Mouse (Mus musculus): Measurements from ENCODE around the gene Plekhg3. TPM values are rescaled to one million over a fixed set of nuclear protein-coding genes. Genes with fewer than 3 reads are reported as not detected.
A peak's percentile ranks its signal among the peaks of the same experiment; 100 is the strongest.

The Plekhg3 gene
- polyA plus RNA-seq, 1 experiment from 2014 or later: 6.2 TPM

GRCm38 (mm10) chr12:76596292-76597023 is 65.8 kb downstream of the Plekhg3 start:
- Histone ChIP-seq H3K27me3 (0 out of 2 replicates have a peak, but pooled peaks cover 5% of the 10 kb centered on the region), H3K9ac (replicated peaks) (no peak overlapping the region), H3K4me3 (replicated peaks) (no peak overlapping the region), H3K36me3 (no peaks in the 10 kb centered on the region), H3K4me1 (replicated peaks) (peaks cover 6% of the 10 kb centered on the region; the same call in 1 of the 2 replicates), H3K9me3 (no peaks in the 10 kb centered on the region), H3K4me2 (no peak overlapping the region), H3K27ac (no peak overlapping the region)
- ATAC-seq (ENCODE audit: insufficient number of reproducible peaks, insufficient read depth, low FRiP score, low TSS enrichment, low read depth): no peak; the same call in 1 of the 2 replicates
- 55% methylated on average over 15 of the region's 15 CpGs for WGBS

- Histone ChIP-seq H3K27ac (no peak overlapping the region), H3K9me3 (no peaks in the 10 kb centered on the region), H3K4me3 (replicated peaks) (no peak overlapping the region), H3K4me2 (no peak overlapping the region), H3K27me3 (0 out of 2 replicates have a peak, but pooled peaks cover 5% of the 10 kb centered on the region), H3K9ac (replicated peaks) (no peak overlapping the region), H3K36me3 (no peaks in the 10 kb centered on the region), H3K4me1 (replicated peaks) (peaks cover 6% of the 10 kb centered on the region; the same call in 1 of the 2 replicates)
- no peak for ATAC-seq (ENCODE audit: insufficient number of reproducible peaks, insufficient read depth, low FRiP score, low TSS enrichment, low read depth)
- 76% methylated on average over 15 of the region's 15 CpGs for WGBS
Observed at GRCm38 (mm10) chr12:76597577-76598100, 66.9 kb downstream of the Plekhg3 start.

- WGBS: 73% methylated on average over 24 of the region's 24 CpGs
- no peaks in the 10 kb centered on the region for H3K9me3 ChIP-seq
- H3K4me2 ChIP-seq: no peak overlapping the region
- H3K4me1 ChIP-seq (replicated peaks): peaks cover 6% of the 10 kb centered on the region; the same call in 1 of the 2 replicates
- no peak overlapping the region for H3K27ac ChIP-seq
- no peak overlapping the region for H3K4me3 ChIP-seq (replicated peaks)
- no peaks in the 10 kb centered on the region for H3K36me3 ChIP-seq
- no peak overlapping the region for H3K9ac ChIP-seq (replicated peaks)
- ATAC-seq (ENCODE audit: insufficient number of reproducible peaks, insufficient read depth, low FRiP score, low TSS enrichment, low read depth): no peak
- H3K27me3 ChIP-seq: 0 out of 2 replicates have a peak, but pooled peaks cover 5% of the 10 kb centered on the region
Observed at GRCm38 (mm10) chr12:76598196-76598928, 67.7 kb downstream of the Plekhg3 start.

- Histone ChIP-seq H3K4me3 (replicated peaks) (no peak overlapping the region), H3K36me3 (no peaks in the 10 kb centered on the region), H3K27ac (no peak overlapping the region), H3K4me2 (no peak overlapping the region), H3K9ac (replicated peaks) (no peak overlapping the region), H3K9me3 (no peaks in the 10 kb centered on the region), H3K27me3 (peaks cover 4% of the 10 kb centered on the region), H3K4me1 (replicated peaks) (no peaks in the 10 kb centered on the region)
- ATAC-seq (ENCODE audit: insufficient number of reproducible peaks, insufficient read depth, low FRiP score, low TSS enrichment, low read depth): no peak
- WGBS: 86% methylated on average over 9 of the region's 9 CpGs
Observed at GRCm38 (mm10) chr12:76603779-76604178, 73.1 kb downstream of the Plekhg3 start.

GRCm38 (mm10) chr12:76604546-76604945 is 73.9 kb downstream of the Plekhg3 start:
- WGBS: 72% methylated on average over 4 of the region's 4 CpGs
- Histone ChIP-seq H3K9me3 (no peaks in the 10 kb centered on the region), H3K27me3 (peaks cover 9% of the 10 kb centered on the region), H3K4me2 (no peak overlapping the region), H3K9ac (replicated peaks) (no peak overlapping the region), H3K4me3 (replicated peaks) (no peak overlapping the region), H3K36me3 (no peaks in the 10 kb centered on the region), H3K4me1 (replicated peaks) (no peaks in the 10 kb centered on the region), H3K27ac (no peak overlapping the region)
- ATAC-seq (ENCODE audit: insufficient number of reproducible peaks, insufficient read depth, low FRiP score, low TSS enrichment, low read depth): no peak

- no peak overlapping the region for H3K9ac ChIP-seq (replicated peaks)
- H3K4me3 ChIP-seq (replicated peaks): no peak overlapping the region
- 69% methylated on average over 3 of the region's 3 CpGs for WGBS
- H3K27me3 ChIP-seq: peaks cover 9% of the 10 kb centered on the region
- no peaks in the 10 kb centered on the region for H3K9me3 ChIP-seq
- no peak overlapping the region for H3K27ac ChIP-seq
- H3K4me2 ChIP-seq: no peak overlapping the region
- H3K36me3 ChIP-seq: no peaks in the 10 kb centered on the region
- ATAC-seq (ENCODE audit: insufficient number of reproducible peaks, insufficient read depth, low FRiP score, low TSS enrichment, low read depth): no peak
- no peaks in the 10 kb centered on the region for H3K4me1 ChIP-seq (replicated peaks)
Observed at GRCm38 (mm10) chr12:76605837-76606236, 75.1 kb downstream of the Plekhg3 start.

GRCm38 (mm10) chr12:76608241-76608640 is 77.5 kb downstream of the Plekhg3 start:
- no peaks in the 10 kb centered on the region for H3K4me1 ChIP-seq (replicated peaks)
- H3K27me3 ChIP-seq: peaks cover 9% of the 10 kb centered on the region
- no peaks in the 10 kb centered on the region for H3K36me3 ChIP-seq
- 88% methylated on average over 11 of the region's 11 CpGs for WGBS
- H3K9me3 ChIP-seq: no peaks in the 10 kb centered on the region
- H3K4me3 ChIP-seq (replicated peaks): no peak overlapping the region
- H3K27ac ChIP-seq: no peak overlapping the region
- no peak overlapping the region for H3K4me2 ChIP-seq
- no peak for ATAC-seq (ENCODE audit: insufficient number of reproducible peaks, insufficient read depth, low FRiP score, low TSS enrichment, low read depth)
- no peak overlapping the region for H3K9ac ChIP-seq (replicated peaks)

- no peak for ATAC-seq (ENCODE audit: insufficient number of reproducible peaks, insufficient read depth, low FRiP score, low TSS enrichment, low read depth)
- Histone ChIP-seq H3K27me3 (peaks cover 9% of the 10 kb centered on the region), H3K4me1 (replicated peaks) (peaks cover 5% of the 10 kb centered on the region), H3K27ac (no peak overlapping the region), H3K9ac (replicated peaks) (no peak overlapping the region), H3K4me2 (no peak overlapping the region), H3K4me3 (replicated peaks) (no peak overlapping the region), H3K9me3 (no peaks in the 10 kb centered on the region), H3K36me3 (no peaks in the 10 kb centered on the region)
- 74% methylated on average over 15 of the region's 15 CpGs for WGBS
Observed at GRCm38 (mm10) chr12:76608997-76609565, 78.4 kb downstream of the Plekhg3 start.

GRCm38 (mm10) chr12:76612621-76613020 is 81.9 kb downstream of the Plekhg3 start:
- H3K36me3 ChIP-seq: no peaks in the 10 kb centered on the region
- no peak overlapping the region for H3K9ac ChIP-seq (replicated peaks)
- peaks cover 6% of the 10 kb centered on the region; the same call in 1 of the 2 replicates for H3K9me3 ChIP-seq
- peaks cover 9% of the 10 kb centered on the region for H3K27me3 ChIP-seq
- peaks cover 17% of the 10 kb centered on the region for H3K4me1 ChIP-seq (replicated peaks)
- ATAC-seq (ENCODE audit: insufficient number of reproducible peaks, insufficient read depth, low FRiP score, low TSS enrichment, low read depth): no peak
- 81% methylated on average over 12 of the region's 12 CpGs for WGBS
- no peak overlapping the region for H3K27ac ChIP-seq
- no peak overlapping the region for H3K4me2 ChIP-seq
- no peak overlapping the region for H3K4me3 ChIP-seq (replicated peaks)

- H3K36me3 ChIP-seq: no peaks in the 10 kb centered on the region
- peaks cover 6% of the 10 kb centered on the region; the same call in 1 of the 2 replicates for H3K9me3 ChIP-seq
- ATAC-seq (ENCODE audit: insufficient number of reproducible peaks, insufficient read depth, low FRiP score, low TSS enrichment, low read depth): no peak
- H3K4me3 ChIP-seq (replicated peaks): no peak overlapping the region
- H3K27me3 ChIP-seq: no peaks in the 10 kb centered on the region
- 49% methylated on average over 12 of the region's 12 CpGs for WGBS
- no peak overlapping the region for H3K4me2 ChIP-seq
- H3K27ac ChIP-seq: peak overlapping the region; percentile 81
- H3K9ac ChIP-seq (replicated peaks): no peak overlapping the region
- peaks cover 31% of the 10 kb centered on the region for H3K4me1 ChIP-seq (replicated peaks)
Observed at GRCm38 (mm10) chr12:76614868-76615579, 84.3 kb downstream of the Plekhg3 start.
